Mouse (Mus musculus): ENCODE data around the gene 6430571L13Rik. TPM values are rescaled to one million over a fixed set of nuclear protein-coding genes. Genes with fewer than 3 reads are reported as not detected.
A peak's percentile ranks its signal among the peaks of the same experiment; 100 is the strongest.

The 6430571L13Rik gene
- total and polyA plus RNA-seq, 3 experiments: 0.09 to 0.72 (median 0.11) TPM

GRCm38 (mm10) chr9:107297059-107297458 is 43.3 kb upstream of the 6430571L13Rik start:
- Histone ChIP-seq H3K27me3 (replicated peaks) (peaks cover 6% of the 10 kb centered on the region), H3K4me3 (replicated peaks in 1 of 3; ENCODE audit: low read depth in 2 of 3, low read length in 2 of 3, poor library complexity in 1 of 3) (peak overlapping the region; percentile 63 to 93 (median 73)), H3K27ac (ENCODE audit: insufficient read depth, low read depth) (no peak overlapping the region; the same call in 1 of the 2 replicates), H3K4me1 (ENCODE audit: control insufficient read depth in 1 of 2, insufficient read depth in 2 of 2) (peaks cover 24% of the 10 kb centered on the region in 2 experiments), H3K9ac (ENCODE audit: insufficient read depth, low read depth) (peak overlapping the region; percentile 94), H3K9me3 (replicated peaks; ENCODE audit: low read length) (no peaks in the 10 kb centered on the region), H3K4me2 (ENCODE audit: insufficient read depth, low read depth, poor library complexity, severe bottlenecking) (peak overlapping the region; percentile 94), H3K36me3 (replicated peaks in 1 of 2; ENCODE audit: control insufficient read depth in 1 of 2, insufficient read depth in 1 of 2, low read length in 1 of 2) (peaks cover 14 to 23% of the 10 kb centered on the region in 2 experiments), H3K79me2 (replicated peaks; ENCODE audit: control insufficient read depth, extremely low read depth, insufficient read depth, poor library complexity, severe bottlenecking) (peaks cover 5% of the 10 kb centered on the region)
- in situ Hi-C loops (cut with MboI; ENCODE audit: low pct_ligation_motif_present, low pct_unique_long_range_greater_than_20kb, low sequenced_read_pairs) (loop anchor here (5.0 to 25.0 kb wide), 3 partner anchors 40 to 635 kb away; partner anchors contain the start of genes Grm2 and Hemk1), dilution Hi-C loops (cut with MboI; ENCODE audit: extremely low pct_ligation_motif_present, extremely low pct_unique_long_range_greater_than_20kb, low sequenced_read_pairs) (no loop called here)
- DNase-seq (ENCODE audit: extremely low read depth): no peak
- no peak for TF ChIP-seq JUN (IDR thresholded peaks at IDR 0.05; ENCODE audit: insufficient read depth, low read depth, low read length)
- TF ChIP-seq RAD21 (IDR thresholded peaks at IDR 0.05; ENCODE audit: low read depth, low read length): no peak
- no peak for TF ChIP-seq KAT2A (IDR thresholded peaks at IDR 0.05; ENCODE audit: insufficient replicate concordance, low read length)
- no peak for TF ChIP-seq RCOR1 (conservative IDR thresholded peaks at IDR 0.05; ENCODE audit: low read depth, low read length)
- TF ChIP-seq USF2 (conservative IDR thresholded peaks at IDR 0.05; ENCODE audit: low read depth, low read length): no peak
- no peak for TF ChIP-seq ZNF384 (IDR thresholded peaks at IDR 0.05; ENCODE audit: low read depth, low read length)
- TF ChIP-seq USF1 (IDR thresholded peaks at IDR 0.05; ENCODE audit: low read depth, low read length): no peak
- TF ChIP-seq ZC3H11A (IDR thresholded peaks at IDR 0.05; ENCODE audit: low read depth, low read length): no peak

GRCm38 (mm10) chr9:107297658-107298057 is 42.7 kb upstream of the 6430571L13Rik start:
- dilution Hi-C loops (cut with MboI; ENCODE audit: extremely low pct_ligation_motif_present, extremely low pct_unique_long_range_greater_than_20kb, low sequenced_read_pairs) (no loop called here), in situ Hi-C loops (cut with MboI; ENCODE audit: low pct_ligation_motif_present, low pct_unique_long_range_greater_than_20kb, low sequenced_read_pairs) (loop anchor here (5.0 to 25.0 kb wide), 3 partner anchors 40 to 635 kb away; partner anchors contain the start of genes Grm2 and Hemk1)
- TF ChIP-seq TCF12 (IDR thresholded peaks at IDR 0.05; ENCODE audit: low read depth, low read length): no peak
- TF ChIP-seq ETS1 (conservative IDR thresholded peaks at IDR 0.05; ENCODE audit: low read depth, low read length): no peak
- TF ChIP-seq BHLHE40 (IDR thresholded peaks at IDR 0.05; ENCODE audit: low read depth, low read length): no peak
- TF ChIP-seq MEF2A (IDR thresholded peaks at IDR 0.05; ENCODE audit: borderline replicate concordance, low read depth, low read length): no peak
- TF ChIP-seq E2F4 (IDR thresholded peaks at IDR 0.05; ENCODE audit: insufficient replicate concordance, low read depth, low read length): no peak
- TF ChIP-seq MAFK (IDR thresholded peaks at IDR 0.05; ENCODE audit: insufficient replicate concordance, low read length): no peak
- no peak for TF ChIP-seq TBP (conservative IDR thresholded peaks at IDR 0.05; ENCODE audit: low read depth, low read length)
- TF ChIP-seq NELFE (IDR thresholded peaks at IDR 0.05; ENCODE audit: low read depth, low read length): no peak
- no peak for TF ChIP-seq CHD2 (IDR thresholded peaks at IDR 0.05; ENCODE audit: low read length)
- TF ChIP-seq ELF1 (IDR thresholded peaks at IDR 0.05; ENCODE audit: low read depth, low read length): no peak
- no peak for TF ChIP-seq IRF4 (IDR thresholded peaks at IDR 0.05; ENCODE audit: low read depth, low read length)
- no peak for TF ChIP-seq GABPA (IDR thresholded peaks at IDR 0.05; ENCODE audit: insufficient replicate concordance, low read depth, low read length)
- TF ChIP-seq RCOR1 (conservative IDR thresholded peaks at IDR 0.05; ENCODE audit: low read depth, low read length): no peak
- TF ChIP-seq NRF1 (IDR thresholded peaks at IDR 0.05; ENCODE audit: low read depth, low read length): no peak
- no peak for TF ChIP-seq USF2 (conservative IDR thresholded peaks at IDR 0.05; ENCODE audit: low read depth, low read length)
- TF ChIP-seq CHD1 (IDR thresholded peaks at IDR 0.05; ENCODE audit: low read depth, low read length): no peak
- TF ChIP-seq UBTF (IDR thresholded peaks at IDR 0.05; ENCODE audit: low read depth, low read length): no peak
- TF ChIP-seq POLR2AphosphoS2 (IDR thresholded peaks at IDR 0.05; ENCODE audit: low read depth, low read length): no peak
- Histone ChIP-seq H3K79me2 (replicated peaks; ENCODE audit: control insufficient read depth, extremely low read depth, insufficient read depth, poor library complexity, severe bottlenecking) (peaks cover 5% of the 10 kb centered on the region), H3K9ac (ENCODE audit: insufficient read depth, low read depth) (peak overlapping the region; percentile 94), H3K36me3 (replicated peaks in 1 of 2; ENCODE audit: control insufficient read depth in 1 of 2, insufficient read depth in 1 of 2, low read length in 1 of 2) (peaks cover 16 to 25% of the 10 kb centered on the region in 2 experiments), H3K27me3 (replicated peaks) (peaks cover 4% of the 10 kb centered on the region), H3K4me2 (ENCODE audit: insufficient read depth, low read depth, poor library complexity, severe bottlenecking) (peak overlapping the region; percentile 94), H3K4me1 (ENCODE audit: control insufficient read depth in 1 of 2, insufficient read depth in 2 of 2) (peaks cover 25 to 28% of the 10 kb centered on the region in 2 experiments), H3K9me3 (replicated peaks; ENCODE audit: low read length) (no peaks in the 10 kb centered on the region), H3K4me3 (replicated peaks in 1 of 3; ENCODE audit: low read depth in 2 of 3, low read length in 2 of 3, poor library complexity in 1 of 3) (peak overlapping the region; percentile 63 to 93 (median 73)), H3K27ac (ENCODE audit: insufficient read depth, low read depth) (no peak overlapping the region)
- DNase-seq (ENCODE audit: extremely low read depth): no peak

All from CH12.LX (cell line).